ENCODE assay signal across 8 mouse cellular contexts in the genomic region with DNA sequence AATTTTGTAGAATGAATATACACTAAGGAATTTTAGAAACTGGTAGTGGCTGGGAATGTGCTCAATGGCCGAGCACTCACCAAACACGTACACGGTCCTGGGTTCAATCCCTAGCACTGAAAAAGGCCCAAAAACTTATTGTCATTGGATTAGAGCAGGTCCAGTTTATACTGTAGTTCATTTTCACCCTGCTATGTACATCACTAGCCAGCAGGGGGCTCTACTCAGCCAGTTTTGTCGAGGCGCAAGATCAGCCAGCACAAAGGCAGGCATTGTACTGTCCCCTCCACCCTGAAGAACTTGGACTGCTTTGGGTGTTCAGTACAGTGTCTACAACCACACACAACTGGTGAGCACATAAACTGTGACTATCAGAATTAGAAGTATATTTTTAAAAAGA. TPM values are rescaled to one million over a fixed set of nuclear protein-coding genes. Genes with fewer than 3 reads are reported as not detected.
DNase-seq lines count a peak whose midpoint lies in the region; ATAC-seq and TF ChIP-seq lines count a peak whose summit lies in the region.

No protein-coding gene starts in this region.

- H3K4me2 ChIP-seq in forebrain, embryonic 14.5 days (ENCODE audit: low read length) = no peak overlapping the region
- H3K4me2 ChIP-seq in intestine, postnatal 0 days (replicated peaks; ENCODE audit: low read depth) = no peak overlapping the region
- no peak overlapping the region for H3K4me2 ChIP-seq in limb, embryonic 11.5 days (ENCODE audit: low read depth, severe bottlenecking)
- no peak overlapping the region for H3K4me2 ChIP-seq in stomach, postnatal 0 days (replicated peaks; ENCODE audit: low read depth)

- peak; percentile 76 for DNase-seq in 416B (ENCODE audit: low read depth)
- DNase-seq in MEL-GATA-1-ER (ENCODE audit: extremely low read depth, low read depth) = peak; percentile 21
- peak; percentile 80 to 82 for DNase-seq in cerebellum, adult 18-20 months
- peak; percentile 91 for DNase-seq in forebrain, embryonic 14.5 days (ENCODE audit: low spot score)
- peak; percentile 82 for DNase-seq in limb, embryonic 11.5 days (ENCODE audit: low spot score)
- DNase-seq in stomach, postnatal 0 days (ENCODE audit: low spot score) = peak; percentile 68

- no peaks in the 10 kb centered on the region for H3K4me1 ChIP-seq in forebrain, embryonic 14.5 days (ENCODE audit: control insufficient read depth, insufficient read depth, low read length)
- no peaks in the 10 kb centered on the region for H3K4me1 ChIP-seq in intestine, postnatal 0 days (replicated peaks; ENCODE audit: control insufficient read depth, insufficient read depth, low read length)
- H3K4me1 ChIP-seq in limb, embryonic 11.5 days (ENCODE audit: control insufficient read depth, insufficient read depth, low read length) = no peaks in the 10 kb centered on the region
- no peaks in the 10 kb centered on the region for H3K4me1 ChIP-seq in stomach, postnatal 0 days (replicated peaks; ENCODE audit: control insufficient read depth, insufficient read depth)

- no peak for TF ChIP-seq EP300 in stomach, postnatal 0 days (optimal IDR thresholded peaks at IDR 0.05)

- H3K9me3 ChIP-seq in forebrain, embryonic 14.5 days (replicated peaks; ENCODE audit: control insufficient read depth, low read length) = no peaks in the 10 kb centered on the region
- H3K9me3 ChIP-seq in intestine, postnatal 0 days (ENCODE audit: control insufficient read depth) = no peaks in the 10 kb centered on the region
- H3K9me3 ChIP-seq in limb, embryonic 11.5 days (ENCODE audit: control insufficient read depth, low read length) = no peaks in the 10 kb centered on the region
- H3K9me3 ChIP-seq in stomach, postnatal 0 days (ENCODE audit: control insufficient read depth, low read length) = no peaks in the 10 kb centered on the region

- ATAC-seq in forebrain, embryonic 14.5 days = peak; percentile 88
- ATAC-seq in intestine, postnatal 0 days = no peak
- 0 out of 2 replicates have a peak, but pooled peaks have one; percentile 57 for ATAC-seq in limb, embryonic 11.5 days (ENCODE audit: insufficient number of reproducible peaks, low FRiP score, low TSS enrichment, low read depth)
- peak; percentile 81 for ATAC-seq in monocyte, adult 5-6 weeks (replicated peaks; ENCODE audit: insufficient number of reproducible peaks, low FRiP score, low TSS enrichment, poor library complexity, severe bottlenecking)
- peak; percentile 79 for ATAC-seq in stomach, postnatal 0 days (ENCODE audit: low FRiP score, low TSS enrichment)

- 2% methylated on average over 5 of the region's 5 CpGs for WGBS in forebrain, embryonic 14.5 days
- 6% methylated on average over 5 of the region's 5 CpGs for WGBS in intestine, postnatal 0 days
- WGBS in limb, embryonic 11.5 days = 16% methylated on average over 5 of the region's 5 CpGs
- 7% methylated on average over 5 of the region's 5 CpGs for WGBS in stomach, postnatal 0 days

- no peak overlapping the region for H3K9ac ChIP-seq in forebrain, embryonic 14.5 days (ENCODE audit: low read length)
- H3K9ac ChIP-seq in intestine, postnatal 0 days (ENCODE audit: low read depth, low read length) = no peak overlapping the region
- H3K9ac ChIP-seq in limb, embryonic 11.5 days (ENCODE audit: low read length) = no peak overlapping the region
- H3K9ac ChIP-seq in stomach, postnatal 0 days (ENCODE audit: low read length) = no peak overlapping the region

- H3K27ac ChIP-seq in forebrain, embryonic 14.5 days (ENCODE audit: low read depth, low read length) = no peak overlapping the region
- no peak overlapping the region for H3K27ac ChIP-seq in intestine, postnatal 0 days (ENCODE audit: low read depth, low read length)
- H3K27ac ChIP-seq in limb, embryonic 11.5 days (replicated peaks; ENCODE audit: low read depth, low read length) = no peak overlapping the region
- H3K27ac ChIP-seq in stomach, postnatal 0 days (replicated peaks) = no peak overlapping the region

- peak; percentile 90 for TF ChIP-seq CTCF in intestine, postnatal 0 days (IDR thresholded peaks at IDR 0.05; ENCODE audit: low read depth)
- peak; percentile 93 for TF ChIP-seq CTCF in stomach, postnatal 0 days (IDR thresholded peaks at IDR 0.05; ENCODE audit: low read depth)

- no peaks in the 10 kb centered on the region for H3K27me3 ChIP-seq in forebrain, embryonic 14.5 days (replicated peaks; ENCODE audit: control insufficient read depth, insufficient read depth, low read length)
- H3K27me3 ChIP-seq in intestine, postnatal 0 days (replicated peaks; ENCODE audit: control insufficient read depth, insufficient read depth, low read length) = peaks cover 10% of the 10 kb centered on the region; the same call in 1 of the 2 replicates
- peaks cover 2% of the 10 kb centered on the region; the same call in 1 of the 2 replicates for H3K27me3 ChIP-seq in limb, embryonic 11.5 days (ENCODE audit: control insufficient read depth, insufficient read depth, low read length)
- H3K27me3 ChIP-seq in stomach, postnatal 0 days (ENCODE audit: control insufficient read depth, insufficient read depth, low read length) = peaks cover 3% of the 10 kb centered on the region; the same call in 1 of the 2 replicates

- peaks cover 15% of the 10 kb centered on the region for H3K36me3 ChIP-seq in forebrain, embryonic 14.5 days (ENCODE audit: control insufficient read depth, insufficient read depth, low read length)
- peaks cover 5% of the 10 kb centered on the region; the same call in 1 of the 2 replicates for H3K36me3 ChIP-seq in intestine, postnatal 0 days (ENCODE audit: control insufficient read depth, insufficient read depth)
- no peaks in the 10 kb centered on the region for H3K36me3 ChIP-seq in limb, embryonic 11.5 days (ENCODE audit: control insufficient read depth, insufficient read depth, low read length)
- H3K36me3 ChIP-seq in stomach, postnatal 0 days (ENCODE audit: control insufficient read depth, insufficient read depth, low read length) = peaks cover 3% of the 10 kb centered on the region

- no peak overlapping the region for H3K4me3 ChIP-seq in forebrain, embryonic 14.5 days (ENCODE audit: low read depth, low read length)
- H3K4me3 ChIP-seq in intestine, postnatal 0 days (ENCODE audit: low read depth, low read length) = no peak overlapping the region
- no peak overlapping the region for H3K4me3 ChIP-seq in limb, embryonic 11.5 days (ENCODE audit: low read depth, low read length)
- H3K4me3 ChIP-seq in stomach, postnatal 0 days (ENCODE audit: low read depth, low read length) = no peak overlapping the region

RNA-seq across cellular contexts. Expression of a gene that starts 6.8 kb away (rescaled TPM):
- 13.2 and 16.6 TPM in 2 replicates for polyA plus RNA-seq in forebrain, embryonic 14.5 days (2014; fragmentation: Nextera tagmentation; extraction: Ambion mirVana)
- polyA plus RNA-seq in intestine, postnatal 0 days (2015; fragmentation: Nextera tagmentation; extraction: Ambion mirVana) = 1.5 and 1.7 TPM in 2 replicates
- polyA plus RNA-seq in limb, embryonic 11.5 days (2014; fragmentation: Nextera tagmentation; extraction: Ambion mirVana) = 10.7 and 12.2 TPM in 2 replicates
- total RNA-seq in monocyte, adult 5-6 weeks (2017) = 18.7 to 29.0 TPM (median 19.5 TPM) in 3 replicates
- 0.98 and 1.7 TPM in 2 replicates for polyA plus RNA-seq in stomach, postnatal 0 days (2015; fragmentation: Nextera tagmentation; extraction: Ambion mirVana)

RNA-seq across cellular contexts. Expression of a gene that starts 53.8 kb away (rescaled TPM):
- polyA plus RNA-seq in forebrain, embryonic 14.5 days (2014; fragmentation: Nextera tagmentation; extraction: Ambion mirVana) = 1.9 and 2.8 TPM in 2 replicates
- polyA plus RNA-seq in intestine, postnatal 0 days (2015; fragmentation: Nextera tagmentation; extraction: Ambion mirVana) = 2.2 and 3.3 TPM in 2 replicates
- polyA plus RNA-seq in limb, embryonic 11.5 days (2014; fragmentation: Nextera tagmentation; extraction: Ambion mirVana) = 2.0 and 2.3 TPM in 2 replicates
- total RNA-seq in monocyte, adult 5-6 weeks (2017) = 136 to 257 TPM (median 204 TPM) in 3 replicates
- 3.0 and 4.5 TPM in 2 replicates for polyA plus RNA-seq in stomach, postnatal 0 days (2015; fragmentation: Nextera tagmentation; extraction: Ambion mirVana)

RNA-seq across cellular contexts. Expression of a gene that starts 53.8 kb away (rescaled TPM):
- 0.24 and 0.48 TPM in 2 replicates for polyA plus RNA-seq in forebrain, embryonic 14.5 days (2014; fragmentation: Nextera tagmentation; extraction: Ambion mirVana)
- polyA plus RNA-seq in intestine, postnatal 0 days (2015; fragmentation: Nextera tagmentation; extraction: Ambion mirVana) = 0.17 and 0.21 TPM in 2 replicates
- 0.85 and 0.91 TPM in 2 replicates for polyA plus RNA-seq in limb, embryonic 11.5 days (2014; fragmentation: Nextera tagmentation; extraction: Ambion mirVana)
- 5.3 to 20.4 TPM (median 14.3 TPM) in 3 replicates for total RNA-seq in monocyte, adult 5-6 weeks (2017)
- polyA plus RNA-seq in stomach, postnatal 0 days (2015; fragmentation: Nextera tagmentation; extraction: Ambion mirVana) = 0.05 and 0.28 TPM in 2 replicates

Comparison
In these comparisons a context has a peak if more than half of its experiments do, and no peak if none do; other contexts are left out.
1. DNase-seq: peak in every context shown above with its lines; median percentile 91 in forebrain, embryonic 14.5 days; 82 in limb, embryonic 11.5 days; 81 in cerebellum, adult 18-20 months; 76 in 416B; 68 in stomach, postnatal 0 days; 21 in MEL-GATA-1-ER.